Mouse (Mus musculus) cerebellum, adult (tissue): ENCODE results near the gene Frzb.
"Not testable (repeated sequence)": the region's sequence is repeated elsewhere in the genome, so short reads cannot be mapped to it uniquely, and the experiment has no call there.

Experiments used
- ATAC-seq: cut with Nextera tagmentation; 2 replicates; pipeline ENCODE4 v1.9.2; 2017; ENCODE audit warnings: mild to moderate bottlenecking, moderate library complexity, mixed read lengths; ENCODE audit not compliant: insufficient number of reproducible peaks, low FRiP score, low TSS enrichment

Gene Frzb

DNA sequence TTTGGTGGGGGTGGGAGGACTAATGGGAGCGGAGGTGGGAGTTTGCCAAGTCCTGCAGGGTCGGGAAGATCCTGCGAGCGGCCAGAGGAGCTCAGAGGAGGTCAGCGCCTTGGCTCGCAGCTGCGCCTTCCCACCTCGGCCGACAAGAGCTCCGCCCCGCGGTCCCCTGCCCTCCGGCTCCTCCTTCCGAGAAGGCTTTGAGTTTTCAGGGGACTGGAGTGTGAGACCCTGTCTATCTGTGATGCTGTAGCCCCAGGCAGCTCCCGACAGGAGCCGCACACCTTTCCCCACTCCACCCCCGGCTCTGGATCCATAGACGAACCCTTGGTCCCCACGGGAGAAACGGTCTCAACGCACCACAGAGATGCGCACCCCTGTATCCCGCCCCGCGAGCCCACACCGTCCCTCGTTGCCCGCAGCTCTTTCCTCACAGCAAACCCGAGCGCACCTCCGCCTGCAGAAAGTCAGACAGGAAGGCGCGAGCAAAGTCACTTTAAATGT is at the start of gene Frzb:
Gene Frzb (minus strand): TSS at position 335 of the 501 bp plus-strand sequence.
- peak; percentile 71 for ATAC-seq

- ATAC-seq, result not testable (repeated sequence)
These were observed 47.9 kb upstream of the Frzb start for GRCm38 (mm10) chr2:80495304-80495703.

GRCm38 (mm10) chr2:80486851-80487250 is 39.4 kb upstream of the Frzb start:
- ATAC-seq, result no peak

GRCm38 (mm10) chr2:80484951-80485350 is 37.5 kb upstream of the Frzb start:
- ATAC-seq, result peak; percentile 86

DNA sequence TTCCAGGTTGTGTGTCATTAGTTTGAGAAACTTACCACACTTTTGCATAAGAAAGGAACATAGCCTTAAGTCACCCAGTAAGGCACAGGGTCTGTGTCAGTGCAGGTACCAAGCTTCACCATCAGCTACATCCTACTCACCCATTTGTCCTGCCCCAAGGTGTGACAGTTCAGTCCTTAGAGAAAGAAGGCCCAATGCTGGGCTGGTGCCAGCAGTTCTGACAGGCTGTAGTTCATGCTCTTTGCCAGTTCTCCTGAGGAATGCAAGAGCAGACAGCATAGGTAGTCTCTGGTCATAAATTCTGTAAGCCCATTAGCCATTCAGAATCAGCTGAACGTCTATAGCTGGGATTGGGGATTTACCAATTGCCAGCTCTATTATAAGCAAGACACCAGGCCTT is 28.4 kb upstream of the Frzb start:
- ATAC-seq, result no peak

DNA sequence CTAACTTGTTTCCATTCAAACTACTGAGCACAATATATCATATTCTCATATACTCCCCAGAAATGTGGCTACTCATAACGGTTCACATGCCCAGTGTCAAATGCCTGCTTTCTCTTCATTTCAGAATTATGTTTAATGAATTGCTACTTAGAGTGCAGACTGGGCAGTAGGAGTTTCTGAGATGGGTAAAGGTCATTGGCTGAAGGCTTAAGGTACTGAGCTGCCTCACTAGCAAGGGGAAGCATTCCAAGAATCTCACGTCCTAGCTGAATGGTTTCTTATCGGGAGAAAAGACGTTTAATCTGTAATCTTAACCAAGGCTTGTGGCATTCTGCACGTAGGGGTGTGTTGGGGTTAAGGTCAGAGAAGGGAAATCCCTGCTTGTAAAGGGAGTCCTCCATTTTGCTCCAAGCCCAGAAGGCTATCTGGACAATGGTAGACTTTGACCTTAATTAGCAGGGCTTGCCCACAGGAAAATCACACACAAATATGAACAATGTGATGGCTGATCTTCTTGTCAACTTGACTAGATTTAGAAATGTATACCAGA is 26.9 kb upstream of the Frzb start:
- ATAC-seq, result no peak

DNA sequence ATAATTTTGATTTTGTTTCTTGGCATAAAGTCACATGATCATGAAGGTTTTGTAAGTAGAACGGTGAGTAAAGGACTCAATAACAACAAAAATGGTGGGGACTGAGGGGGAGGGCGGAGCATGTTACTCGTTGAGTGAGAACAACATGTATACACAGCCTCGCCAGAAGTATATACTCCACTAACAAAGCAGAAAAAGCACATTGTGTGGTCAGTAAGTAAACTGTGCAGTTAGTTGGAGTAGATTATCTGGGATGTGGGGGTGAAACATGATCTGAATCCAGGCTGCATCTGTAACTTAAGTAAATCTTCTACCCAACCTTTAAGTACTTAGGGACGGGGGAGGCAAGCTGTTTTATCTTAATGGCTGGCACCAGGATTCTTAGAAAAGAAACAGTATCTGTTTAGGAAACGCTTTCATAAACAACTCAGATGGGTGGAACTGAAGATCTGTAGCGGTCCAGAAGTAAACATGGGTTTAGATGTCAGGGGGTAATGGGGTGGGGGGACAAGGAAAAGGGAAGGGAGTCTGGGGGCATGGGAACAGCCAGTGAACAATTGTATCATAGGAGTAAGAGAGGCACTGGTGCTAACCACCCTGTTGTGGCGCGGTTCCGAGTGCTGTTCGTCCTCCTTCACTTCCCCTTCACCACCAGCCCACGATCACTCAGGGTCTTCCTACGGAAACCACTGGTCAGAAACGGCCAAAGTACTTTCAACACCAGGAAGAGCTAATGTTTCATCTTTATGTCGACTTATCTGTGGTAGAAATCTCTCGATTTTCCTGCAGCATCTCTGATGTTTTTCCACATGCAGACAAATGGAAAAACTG is 18.8 kb upstream of the Frzb start:
- no peak for ATAC-seq

DNA sequence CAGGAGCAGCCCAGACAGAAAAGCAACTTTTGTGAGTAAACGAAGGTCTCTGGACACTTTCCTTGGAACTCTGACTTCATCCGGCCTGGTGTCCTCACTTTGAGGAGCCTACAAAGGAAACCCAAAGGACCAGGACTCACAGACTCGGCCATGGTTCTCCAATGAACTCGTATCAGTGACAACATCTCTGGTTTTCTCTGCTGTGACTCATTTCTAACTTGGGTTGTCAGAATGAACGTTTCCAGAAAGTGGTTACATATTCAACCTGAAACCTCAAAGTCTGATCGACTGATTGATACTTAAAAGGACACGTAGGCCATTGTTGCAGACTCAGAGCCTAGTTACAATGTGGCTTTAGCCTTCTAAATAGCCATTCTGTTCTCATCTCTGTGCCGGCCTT is 14.4 kb upstream of the Frzb start:
- no peak for ATAC-seq

GRCm38 (mm10) chr2:80448231-80448630 is 806 bp upstream of the Frzb start:
- ATAC-seq, result no peak

DNA sequence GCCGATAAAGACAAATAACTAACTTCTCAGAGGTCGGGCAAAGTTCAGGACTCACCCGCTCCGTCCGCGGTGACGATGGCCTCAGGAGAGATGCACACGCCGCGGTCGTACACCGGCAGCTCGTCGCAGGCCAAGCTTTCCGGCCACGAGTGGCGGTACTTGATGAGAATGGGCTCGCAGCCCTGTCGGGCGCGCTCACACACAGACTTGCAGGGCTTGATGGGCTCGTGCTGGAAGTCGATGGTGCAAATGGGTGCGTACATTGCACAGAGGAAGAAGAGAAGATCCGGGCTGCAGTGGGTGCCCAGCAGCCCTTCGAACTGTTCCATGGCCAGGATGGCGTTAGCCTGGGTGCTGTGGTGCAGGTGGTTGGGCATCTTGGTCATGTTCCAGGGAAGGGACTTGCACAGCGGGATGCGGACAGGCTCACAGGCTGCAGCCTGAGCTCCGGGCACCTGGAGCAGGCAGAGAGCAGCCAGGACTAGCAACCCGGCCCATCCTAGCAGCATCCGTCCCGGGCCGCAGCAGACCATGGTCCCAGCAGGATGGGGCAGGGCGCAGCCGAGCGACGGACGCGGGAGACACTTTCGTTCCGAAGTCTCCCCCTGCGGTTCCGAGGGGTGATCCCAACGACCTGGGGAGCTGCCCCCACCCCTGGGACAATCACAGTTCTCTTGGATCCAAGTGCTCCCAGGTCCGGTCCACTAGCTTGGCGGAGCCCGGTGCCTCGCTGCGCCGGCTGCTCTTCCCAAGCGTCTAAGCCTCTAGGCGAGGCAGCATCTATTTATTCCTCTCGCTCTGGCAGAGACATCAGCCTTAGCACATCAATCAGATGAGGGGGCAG is 895 bp downstream of the Frzb start:
- peak; percentile 71 for ATAC-seq

DNA sequence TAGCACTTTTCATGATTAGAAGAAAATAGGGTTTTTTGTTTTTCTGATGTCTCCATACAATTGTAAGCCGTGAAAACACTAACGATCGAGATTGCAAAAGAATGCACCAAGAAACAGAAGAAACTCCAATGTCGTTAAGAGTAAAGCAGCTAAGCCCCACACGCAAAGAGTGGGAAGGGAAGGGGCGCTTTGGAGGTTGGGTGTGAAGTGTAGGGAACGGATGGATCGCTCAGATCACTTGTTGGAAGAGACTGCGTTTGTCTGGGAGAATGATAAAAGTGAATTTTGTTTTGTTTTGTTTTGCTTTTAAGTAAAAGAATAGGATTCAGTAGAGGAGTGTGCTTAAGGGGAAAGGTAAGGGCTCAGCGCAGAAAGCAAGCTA is 1.5 kb downstream of the Frzb start:
- ATAC-seq, result no peak

DNA sequence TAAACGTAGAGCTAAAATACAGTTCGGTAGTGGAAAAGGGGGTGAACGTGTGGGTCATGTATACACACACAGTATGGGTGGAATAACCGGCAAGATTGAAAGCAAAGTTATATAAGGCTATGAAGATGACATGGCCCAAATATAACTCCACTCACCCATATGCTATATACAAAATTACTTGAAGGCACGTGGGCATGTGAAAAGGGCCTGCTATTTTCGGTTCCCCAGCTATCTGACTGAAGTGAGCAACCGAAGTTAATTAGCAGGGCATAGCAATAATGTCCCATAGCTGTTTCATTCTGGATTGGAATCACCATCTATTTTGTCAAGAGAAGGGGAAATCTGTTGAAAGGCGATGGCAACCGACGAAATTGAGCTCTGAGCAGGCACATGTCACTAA is 1.9 kb downstream of the Frzb start:
- ATAC-seq, result no peak

DNA sequence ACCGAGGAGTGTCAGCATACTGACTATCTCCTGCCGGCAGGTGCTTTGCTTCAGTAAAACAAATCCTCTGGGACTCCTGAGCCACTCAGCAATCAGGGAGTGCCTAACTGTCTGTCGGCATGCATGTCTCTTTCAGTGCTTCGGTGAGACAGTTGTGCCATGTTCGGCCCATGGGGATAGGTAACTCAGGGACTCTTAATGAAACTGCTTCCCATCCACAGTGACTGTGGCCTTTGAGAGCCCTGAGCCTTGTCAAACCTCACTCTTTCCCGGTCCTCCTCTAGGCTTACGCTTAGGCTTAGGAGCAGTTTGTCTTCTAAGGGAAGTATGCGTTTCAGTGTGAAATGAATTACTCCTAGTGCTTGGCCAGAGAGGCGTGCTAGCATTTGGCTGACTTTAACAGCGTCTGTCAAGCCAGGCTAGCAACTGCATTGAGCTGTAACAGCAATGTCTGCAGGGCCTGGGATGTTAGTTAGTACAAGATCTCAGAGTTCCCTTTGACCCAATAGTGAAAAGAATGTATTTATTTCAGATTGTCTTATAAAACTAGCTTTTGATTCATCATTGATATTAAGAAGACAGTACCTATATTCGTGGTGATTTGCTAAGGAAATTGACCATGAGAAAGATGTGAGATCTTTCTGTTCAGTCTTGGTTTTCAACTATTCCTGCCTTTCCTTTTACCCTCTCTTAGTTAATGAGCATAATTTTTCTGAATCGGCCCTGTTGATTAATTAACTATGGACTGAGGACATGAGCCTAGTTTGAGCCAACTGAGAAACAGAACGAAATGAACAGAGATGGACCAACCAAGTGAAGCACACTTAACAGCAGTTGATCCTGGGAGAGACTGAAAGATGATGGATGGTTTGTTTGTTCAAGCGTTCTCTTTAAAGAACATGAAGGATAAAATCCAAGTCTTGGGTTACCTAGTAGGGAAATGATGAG is 2.7 kb downstream of the Frzb start:
- no peak for ATAC-seq

DNA sequence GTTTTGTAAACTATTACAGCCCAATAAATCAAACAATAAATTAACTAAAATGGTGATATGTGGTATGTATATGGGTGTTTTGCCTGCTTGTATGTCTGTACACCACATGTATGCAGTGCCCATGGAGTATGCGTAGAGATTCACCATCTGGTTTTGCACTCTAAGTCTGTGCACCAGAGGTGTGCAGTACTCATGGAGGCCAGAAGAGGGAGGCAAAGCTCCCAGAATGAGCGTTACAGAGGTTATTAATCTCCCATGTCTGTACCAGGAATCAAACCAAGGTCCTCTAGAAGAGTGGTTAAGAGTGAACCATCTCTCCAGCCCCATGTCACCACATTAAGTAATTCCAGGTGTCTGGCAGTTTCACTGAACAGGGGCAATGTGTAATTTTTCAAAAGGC is 3.5 kb downstream of the Frzb start:
- no peak for ATAC-seq

GRCm38 (mm10) chr2:80441386-80441785 is 6.0 kb downstream of the Frzb start:
- no peak for ATAC-seq

GRCm38 (mm10) chr2:80438854-80439253 is 8.6 kb downstream of the Frzb start:
- no peak for ATAC-seq

GRCm38 (mm10) chr2:80437401-80437800 is 10.0 kb downstream of the Frzb start:
- ATAC-seq, result no peak

GRCm38 (mm10) chr2:80434783-80435572 is 12.4 kb downstream of the Frzb start:
- no peak for ATAC-seq

DNA sequence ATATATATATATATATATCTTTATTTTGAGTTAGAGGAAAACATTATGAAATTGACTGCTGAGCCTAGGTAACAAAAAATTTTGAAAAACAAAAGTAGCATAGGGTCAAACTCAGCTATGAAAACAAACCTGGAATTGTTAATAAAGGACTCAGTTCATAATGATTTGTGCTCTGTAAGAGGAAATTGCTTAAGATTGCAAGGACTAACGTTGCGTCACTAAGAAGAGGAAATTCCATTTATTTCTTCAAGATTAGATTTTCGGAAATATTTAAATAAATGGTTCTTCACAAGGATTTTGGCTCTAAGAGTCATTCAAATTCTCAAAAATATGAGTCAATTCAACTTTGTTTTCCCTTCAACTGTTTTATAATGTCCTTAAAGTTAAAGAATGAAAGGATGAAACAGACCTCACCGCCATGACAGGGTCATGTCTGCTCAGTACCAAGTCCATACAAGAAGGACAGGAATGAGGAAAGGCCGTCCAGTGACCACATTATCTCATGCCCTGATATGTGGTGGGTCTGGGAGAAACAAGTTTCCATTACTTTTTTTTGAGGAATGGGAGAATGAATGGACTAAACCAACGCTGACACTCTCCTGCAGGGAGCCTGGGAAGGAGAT is 14.1 kb downstream of the Frzb start:
- ATAC-seq, result no peak
